Mouse (Mus musculus) embryonic facial prominence, embryonic 13.5 days (tissue): Measurements from ENCODE around the gene Reg3b. TPM values are rescaled to one million over a fixed set of nuclear protein-coding genes. Genes with fewer than 3 reads are reported as not detected.

ENCODE experiments used
- polyA plus RNA-seq: library from polyadenylated mRNA; unstranded; fragments of >200 nt; fragmentation: Nextera tagmentation; extraction: Ambion mirVana; gene quantifications from 2 replicates; pipeline ENCODE4 v1.2.1, GENCODE M21; 2015

The Reg3b gene
- polyA plus RNA-seq, 1 experiment from 2014 or later: not detected

Other genes starting within 250 kb of the Reg3b start
- not detected in 2 replicates for gene Reg3d, start 8.2 kb downstream of the Reg3b start, polyA plus RNA-seq
- 0.33 TPM in 1 of 2 replicates, not detected in the other for gene Reg3a, start 10.1 kb downstream of the Reg3b start, polyA plus RNA-seq
- gene Reg2, start 25.0 kb downstream of the Reg3b start, polyA plus RNA-seq: not detected in 2 replicates
- not detected in 2 replicates for gene Reg1, start 52.1 kb downstream of the Reg3b start, polyA plus RNA-seq
- 6.7 and 22.0 TPM in 2 replicates for gene Reg3g, start 98.2 kb downstream of the Reg3b start, polyA plus RNA-seq